Mouse (Mus musculus): ENCODE data around the gene Grid2. TPM values are rescaled to one million over a fixed set of nuclear protein-coding genes. Genes with fewer than 3 reads are reported as not detected.
A peak's percentile ranks its signal among the peaks of the same experiment; 100 is the strongest.

Gene Grid2
- polyA plus RNA-seq, 1 experiment from 2014 or later = 0.38 TPM

- H3K9me3 ChIP-seq (ENCODE audit: control insufficient read depth, low read length) = no peaks in the 10 kb centered on the region
- H3K27me3 ChIP-seq (ENCODE audit: control insufficient read depth, insufficient read depth, low read length) = no peaks in the 10 kb centered on the region
- H3K9ac ChIP-seq (ENCODE audit: low read length) = no peak overlapping the region
- DNase-seq (ENCODE audit: low spot score) (no peak), ATAC-seq (ENCODE audit: low FRiP score, low TSS enrichment) (no peak)
- peak; percentile 27 for TF ChIP-seq CTCF (IDR thresholded peaks at IDR 0.05; ENCODE audit: low read depth)
- TF ChIP-seq EP300 (optimal IDR thresholded peaks at IDR 0.05) = no peak
- H3K4me2 ChIP-seq (replicated peaks; ENCODE audit: low read depth) = no peak overlapping the region
- no peak overlapping the region for H3K4me3 ChIP-seq (ENCODE audit: low read depth, low read length)
- no peaks in the 10 kb centered on the region for H3K36me3 ChIP-seq (ENCODE audit: control insufficient read depth, insufficient read depth, low read length)
- 41% methylated on average over 3 of the region's 3 CpGs for WGBS
- no peaks in the 10 kb centered on the region for H3K4me1 ChIP-seq (replicated peaks; ENCODE audit: control insufficient read depth, insufficient read depth)
- no peak overlapping the region for H3K27ac ChIP-seq (replicated peaks)
Observed at GRCm38 (mm10) chr6:64327876-64328275, 1072.2 kb downstream of the Grid2 start.

- Histone ChIP-seq H3K36me3 (ENCODE audit: control insufficient read depth, insufficient read depth, low read length) (no peaks in the 10 kb centered on the region), H3K4me2 (replicated peaks; ENCODE audit: low read depth) (no peak overlapping the region), H3K9ac (ENCODE audit: low read length) (no peak overlapping the region), H3K4me3 (ENCODE audit: low read depth, low read length) (no peak overlapping the region), H3K27me3 (ENCODE audit: control insufficient read depth, insufficient read depth, low read length) (no peaks in the 10 kb centered on the region), H3K4me1 (replicated peaks; ENCODE audit: control insufficient read depth, insufficient read depth) (no peaks in the 10 kb centered on the region), H3K27ac (replicated peaks) (no peak overlapping the region), H3K9me3 (ENCODE audit: control insufficient read depth, low read length) (no peaks in the 10 kb centered on the region)
- no peak for DNase-seq (ENCODE audit: low spot score)
- no peak for ATAC-seq (ENCODE audit: low FRiP score, low TSS enrichment)
- TF ChIP-seq CTCF (IDR thresholded peaks at IDR 0.05; ENCODE audit: low read depth) (no peak), EP300 (optimal IDR thresholded peaks at IDR 0.05) (no peak)
- WGBS = 86% methylated on average over 4 of the region's 4 CpGs
Observed at GRCm38 (mm10) chr6:64398413-64399098, 1142.9 kb downstream of the Grid2 start.

- TF ChIP-seq CTCF (IDR thresholded peaks at IDR 0.05; ENCODE audit: low read depth) (no peak), EP300 (optimal IDR thresholded peaks at IDR 0.05) (no peak)
- no peaks in the 10 kb centered on the region for H3K9me3 ChIP-seq (ENCODE audit: control insufficient read depth, low read length)
- H3K4me2 ChIP-seq (replicated peaks; ENCODE audit: low read depth) = no peak overlapping the region
- no peak overlapping the region for H3K27ac ChIP-seq (replicated peaks)
- H3K4me3 ChIP-seq (ENCODE audit: low read depth, low read length) = no peak overlapping the region
- H3K9ac ChIP-seq (ENCODE audit: low read length) = no peak overlapping the region
- no peaks in the 10 kb centered on the region for H3K36me3 ChIP-seq (ENCODE audit: control insufficient read depth, insufficient read depth, low read length)
- ATAC-seq (ENCODE audit: low FRiP score, low TSS enrichment) (no peak), DNase-seq (ENCODE audit: low spot score) (no peak)
- H3K4me1 ChIP-seq (replicated peaks; ENCODE audit: control insufficient read depth, insufficient read depth) = no peaks in the 10 kb centered on the region
- H3K27me3 ChIP-seq (ENCODE audit: control insufficient read depth, insufficient read depth, low read length) = no peaks in the 10 kb centered on the region
Observed at GRCm38 (mm10) chr6:64427658-64428057, 1172.0 kb downstream of the Grid2 start.

- ATAC-seq (ENCODE audit: low FRiP score, low TSS enrichment) (no peak), DNase-seq (ENCODE audit: low spot score) (no peak)
- Histone ChIP-seq H3K9ac (ENCODE audit: low read length) (no peak overlapping the region), H3K27me3 (ENCODE audit: control insufficient read depth, insufficient read depth, low read length) (no peaks in the 10 kb centered on the region), H3K4me3 (ENCODE audit: low read depth, low read length) (no peak overlapping the region), H3K27ac (replicated peaks) (no peak overlapping the region), H3K9me3 (ENCODE audit: control insufficient read depth, low read length) (no peaks in the 10 kb centered on the region), H3K36me3 (ENCODE audit: control insufficient read depth, insufficient read depth, low read length) (no peaks in the 10 kb centered on the region), H3K4me1 (replicated peaks; ENCODE audit: control insufficient read depth, insufficient read depth) (no peaks in the 10 kb centered on the region), H3K4me2 (replicated peaks; ENCODE audit: low read depth) (no peak overlapping the region)
- WGBS = 61% methylated on average over 1 of the region's 1 CpGs
- no peak for TF ChIP-seq EP300 (optimal IDR thresholded peaks at IDR 0.05)
- TF ChIP-seq CTCF (IDR thresholded peaks at IDR 0.05; ENCODE audit: low read depth) = no peak
Observed at GRCm38 (mm10) chr6:64428898-64429297, 1173.2 kb downstream of the Grid2 start.

- WGBS = 74% methylated on average over 5 of the region's 5 CpGs
- H3K36me3 ChIP-seq (ENCODE audit: control insufficient read depth, insufficient read depth, low read length) = no peaks in the 10 kb centered on the region
- H3K9ac ChIP-seq (ENCODE audit: low read length) = no peak overlapping the region
Observed at GRCm38 (mm10) chr6:64448127-64448526, 1192.5 kb downstream of the Grid2 start.

GRCm38 (mm10) chr6:64448864-64449355 is 1193.2 kb downstream of the Grid2 start:
- H3K4me1 ChIP-seq (replicated peaks; ENCODE audit: control insufficient read depth, insufficient read depth) = no peaks in the 10 kb centered on the region
- no peak for TF ChIP-seq EP300 (optimal IDR thresholded peaks at IDR 0.05)
- no peak overlapping the region for H3K27ac ChIP-seq (replicated peaks)
- no peaks in the 10 kb centered on the region for H3K36me3 ChIP-seq (ENCODE audit: control insufficient read depth, insufficient read depth, low read length)
- H3K9me3 ChIP-seq (ENCODE audit: control insufficient read depth, low read length) = no peaks in the 10 kb centered on the region
- DNase-seq (ENCODE audit: low spot score) (no peak), ATAC-seq (ENCODE audit: low FRiP score, low TSS enrichment) (no peak)
- H3K4me3 ChIP-seq (ENCODE audit: low read depth, low read length) = no peak overlapping the region
- no peaks in the 10 kb centered on the region for H3K27me3 ChIP-seq (ENCODE audit: control insufficient read depth, insufficient read depth, low read length)
- WGBS = 39% methylated on average over 4 of the region's 4 CpGs
- H3K4me2 ChIP-seq (replicated peaks; ENCODE audit: low read depth) = no peak overlapping the region
- H3K9ac ChIP-seq (ENCODE audit: low read length) = no peak overlapping the region

More at GRCm38 (mm10) chr6:64448127-64448526, 1192.5 kb downstream of the Grid2 start:
- H3K4me1 ChIP-seq (replicated peaks; ENCODE audit: control insufficient read depth, insufficient read depth) = no peaks in the 10 kb centered on the region
- DNase-seq (ENCODE audit: low spot score) (no peak), ATAC-seq (ENCODE audit: low FRiP score, low TSS enrichment) (no peak)
- H3K4me2 ChIP-seq (replicated peaks; ENCODE audit: low read depth) = no peak overlapping the region
- H3K27me3 ChIP-seq (ENCODE audit: control insufficient read depth, insufficient read depth, low read length) = no peaks in the 10 kb centered on the region
- H3K4me3 ChIP-seq (ENCODE audit: low read depth, low read length) = no peak overlapping the region
- TF ChIP-seq EP300 (optimal IDR thresholded peaks at IDR 0.05) = no peak
- TF ChIP-seq CTCF (IDR thresholded peaks at IDR 0.05; ENCODE audit: low read depth) = no peak
- H3K27ac ChIP-seq (replicated peaks) = no peak overlapping the region
- no peaks in the 10 kb centered on the region for H3K9me3 ChIP-seq (ENCODE audit: control insufficient read depth, low read length)

All from stomach, postnatal 0 days (tissue).